Mouse (Mus musculus) embryonic facial prominence, embryonic 11.5 days (tissue): ENCODE results near the gene Man2c1. TPM values are rescaled to one million over a fixed set of nuclear protein-coding genes. Genes with fewer than 3 reads are reported as not detected.

Experiments used
- ATAC-seq: fragments of 200-750 bp; cut with Nextera tagmentation; replicated peaks from 2 replicates; pipeline ENCODE4 v1.8.0; 2017; ENCODE audit warnings: low read depth; ENCODE audit not compliant: insufficient number of reproducible peaks, low FRiP score, low TSS enrichment
- DNase-seq: peaks from one replicate; pipeline ENCODE4 v3.0.0-alpha.2; 2015; ENCODE audit warnings: low spot score
- H3K27ac ChIP-seq: fragments of 300-500 bp; sonication (generic); replicated peaks from 2 replicates; pipeline ENCODE4 v1.5.1; 2014; ENCODE audit warnings: mild to moderate bottlenecking, low read depth, low read length, control low read depth
- H3K27me3 ChIP-seq: fragments of 300-500 bp; sonication (generic); 2 replicates; pipeline ENCODE4 v1.6.1; 2014; ENCODE audit warnings: mild to moderate bottlenecking, low read length, moderate library complexity, mixed read lengths; ENCODE audit not compliant: control insufficient read depth, insufficient read depth
- H3K36me3 ChIP-seq: fragments of 300-500 bp; sonication (generic); replicated peaks from 2 replicates; pipeline ENCODE4 v1.6.1; 2014; ENCODE audit warnings: low read depth, mild to moderate bottlenecking, low read length, moderate library complexity, mixed read lengths; ENCODE audit not compliant: control insufficient read depth, insufficient read depth
- H3K4me1 ChIP-seq: fragments of 300-500 bp; sonication (generic); 2 replicates; pipeline ENCODE4 v1.6.1; 2014; ENCODE audit warnings: low read length, mixed read lengths; ENCODE audit not compliant: control insufficient read depth, insufficient read depth
- H3K4me2 ChIP-seq: fragments of 300-500 bp; sonication (generic); 2 replicates; pipeline ENCODE4 v1.6.1; 2014; ENCODE audit warnings: low read depth, mild to moderate bottlenecking, control low read depth, low read length, moderate library complexity
- H3K4me3 ChIP-seq: fragments of 300-500 bp; sonication (generic); 2 replicates; pipeline ENCODE4 v1.5.1; 2014; ENCODE audit warnings: low read depth, low read length, control low read depth
- H3K9ac ChIP-seq: fragments of 300-500 bp; sonication (generic); replicated peaks from 2 replicates; pipeline ENCODE4 v1.6.1; 2014; ENCODE audit warnings: mild to moderate bottlenecking, control low read depth, low read length
- H3K9me3 ChIP-seq: fragments of 300-500 bp; sonication (generic); replicated peaks from 2 replicates; pipeline ENCODE4 v1.6.1; 2016; ENCODE audit warnings: mild to moderate bottlenecking, low read length, inconsistent platforms, mixed read lengths; ENCODE audit not compliant: control insufficient read depth
- WGBS: fragments of 180-500 bp; shearing (Covaris S2); extraction: QIAGEN DNeasy Blood & Tissue Kit; methylation state at CpG from one replicate; pipeline ENCODE4 v1.1.7; 2014; 5-methylcytosine and 5-hydroxymethylcytosine counted together
- polyA plus RNA-seq: library from polyadenylated mRNA; unstranded; fragments of >200 nt; fragmentation: Nextera tagmentation; extraction: Ambion mirVana; gene quantifications from 2 replicates; pipeline ENCODE4 v1.2.1, GENCODE M21; 2014

Man2c1 gene
- polyA plus RNA-seq, 1 experiment from 2014 or later, result 14.4 TPM

DNA sequence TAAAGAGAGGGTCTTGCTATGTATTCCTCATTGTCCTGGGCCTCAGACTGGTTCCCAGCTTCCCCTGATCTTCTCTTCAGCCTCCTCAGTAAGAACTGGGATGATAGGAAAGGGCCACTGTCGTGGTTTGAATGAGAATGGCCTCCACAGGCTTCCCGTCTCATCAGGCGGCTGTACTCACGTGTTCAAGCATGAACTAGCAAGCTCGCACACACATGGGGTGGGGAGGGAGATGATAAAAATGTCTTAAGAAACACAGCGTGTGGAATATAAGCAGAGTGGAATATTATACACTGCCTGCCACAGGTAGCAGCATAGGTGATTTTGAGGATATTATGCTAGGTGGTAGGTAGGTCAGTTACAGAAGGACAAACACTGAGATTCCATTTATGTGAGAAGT, 18.5 kb downstream of the Man2c1 start:
- no peaks in the 10 kb centered on the region for H3K36me3 ChIP-seq
- no peaks in the 10 kb centered on the region for H3K27me3 ChIP-seq
- no peak overlapping the region for H3K9ac ChIP-seq
- no peak overlapping the region for H3K27ac ChIP-seq
- H3K4me1 ChIP-seq, result no peaks in the 10 kb centered on the region
- WGBS, result 73% methylated on average over 6 of the region's 6 CpGs
- no peak overlapping the region for H3K4me2 ChIP-seq
- no peak for DNase-seq
- H3K4me3 ChIP-seq, result no peak overlapping the region
- no peak for ATAC-seq
- H3K9me3 ChIP-seq, result no peaks in the 10 kb centered on the region

- Histone ChIP-seq H3K27ac (no peak overlapping the region), H3K36me3 (no peaks in the 10 kb centered on the region), H3K9me3 (no peaks in the 10 kb centered on the region), H3K4me3 (no peak overlapping the region), H3K4me1 (no peaks in the 10 kb centered on the region), H3K27me3 (no peaks in the 10 kb centered on the region), H3K9ac (no peak overlapping the region), H3K4me2 (no peak overlapping the region)
- DNase-seq (no peak), ATAC-seq (no peak)
- WGBS, result 83% methylated on average over 5 of the region's 5 CpGs
Measured at GRCm38 (mm10) chr9:57150192-57150591, 19.7 kb downstream of the Man2c1 start.

GRCm38 (mm10) chr9:57152331-57152730, 21.8 kb downstream of the Man2c1 start:
- no peak overlapping the region for H3K9ac ChIP-seq
- no peak overlapping the region for H3K27ac ChIP-seq
- 46% methylated on average over 6 of the region's 6 CpGs for WGBS
- no peak overlapping the region for H3K4me2 ChIP-seq
- no peaks in the 10 kb centered on the region for H3K9me3 ChIP-seq
- DNase-seq (peak; percentile 16), ATAC-seq (no peak)
- H3K27me3 ChIP-seq, result no peaks in the 10 kb centered on the region
- no peaks in the 10 kb centered on the region for H3K4me1 ChIP-seq
- no peak overlapping the region for H3K4me3 ChIP-seq
- H3K36me3 ChIP-seq, result no peaks in the 10 kb centered on the region

GRCm38 (mm10) chr9:57156383-57156782, 25.9 kb downstream of the Man2c1 start:
- DNase-seq (no peak), ATAC-seq (no peak)
- Histone ChIP-seq H3K4me3 (no peak overlapping the region), H3K4me1 (no peaks in the 10 kb centered on the region), H3K4me2 (no peak overlapping the region), H3K9ac (no peak overlapping the region), H3K36me3 (no peaks in the 10 kb centered on the region), H3K27ac (no peak overlapping the region), H3K9me3 (no peaks in the 10 kb centered on the region), H3K27me3 (no peaks in the 10 kb centered on the region)
- 84% methylated on average over 7 of the region's 7 CpGs for WGBS

- H3K27ac ChIP-seq, result no peak overlapping the region
- ATAC-seq (no peak), DNase-seq (no peak)
- no peaks in the 10 kb centered on the region for H3K4me1 ChIP-seq
- no peaks in the 10 kb centered on the region for H3K9me3 ChIP-seq
- no peak overlapping the region for H3K4me2 ChIP-seq
- H3K9ac ChIP-seq, result no peak overlapping the region
- H3K27me3 ChIP-seq, result no peaks in the 10 kb centered on the region
- 93% methylated on average over 8 of the region's 8 CpGs for WGBS
- H3K36me3 ChIP-seq, result no peaks in the 10 kb centered on the region
- H3K4me3 ChIP-seq, result no peak overlapping the region
Measured at GRCm38 (mm10) chr9:57156823-57157222, 26.3 kb downstream of the Man2c1 start.

- H3K27ac ChIP-seq, result no peak overlapping the region
- no peak for ATAC-seq
Measured at GRCm38 (mm10) chr9:57157499-57157898, 27.0 kb downstream of the Man2c1 start.

DNA sequence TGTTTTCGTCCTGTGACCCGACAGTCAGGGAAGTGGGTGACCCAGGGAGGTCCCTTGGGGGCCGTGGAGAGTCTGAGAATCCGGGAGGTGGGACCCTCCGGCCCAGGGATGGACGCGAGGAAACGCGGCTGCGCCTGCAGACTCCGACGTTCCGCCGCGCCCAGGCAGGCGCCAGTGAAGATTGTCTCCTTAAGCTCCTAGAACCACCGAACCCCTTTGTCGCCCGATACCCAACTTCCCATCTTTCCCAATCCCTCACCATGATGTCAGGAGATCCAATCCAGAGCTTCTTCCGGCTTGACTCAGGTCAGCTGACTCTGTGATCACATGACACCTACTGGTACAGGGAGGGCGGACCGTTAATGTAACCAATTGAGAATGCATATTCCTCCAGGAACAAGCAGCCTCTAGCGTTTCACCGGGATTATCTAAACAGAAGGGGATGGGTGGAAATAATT, 27.6 kb downstream of the Man2c1 start, which contains the start of gene Commd4:
Gene Commd4 (minus strand): TSS at position 319 of the 458 bp plus-strand sequence.
- no peaks in the 10 kb centered on the region for H3K36me3 ChIP-seq
- H3K9ac ChIP-seq, result peak within 1 kb of the TSS; percentile 68
- DNase-seq, result peak; percentile 97
- no peaks in the 10 kb centered on the region for H3K9me3 ChIP-seq
- peak within 1 kb of the TSS; percentile 64 for H3K4me2 ChIP-seq
- under 1% methylated on average over 24 of the region's 24 CpGs for WGBS
- H3K27me3 ChIP-seq, result no peaks in the 10 kb centered on the region
- no peak within 1 kb of the TSS for H3K27ac ChIP-seq
- no peaks in the 10 kb centered on the region for H3K4me1 ChIP-seq
- H3K4me3 ChIP-seq, result peak within 1 kb of the TSS; percentile 63
- peak; percentile 76 for ATAC-seq

More at GRCm38 (mm10) chr9:57157499-57157898, 27.0 kb downstream of the Man2c1 start:
- Histone ChIP-seq H3K9ac (peak overlapping the region; percentile 68), H3K36me3 (no peaks in the 10 kb centered on the region), H3K27me3 (no peaks in the 10 kb centered on the region), H3K4me3 (peak overlapping the region; percentile 63), H3K4me2 (peak overlapping the region; percentile 64), H3K9me3 (no peaks in the 10 kb centered on the region), H3K4me1 (no peaks in the 10 kb centered on the region)
- 35% methylated on average over 13 of the region's 13 CpGs for WGBS
- DNase-seq, result no peak

DNA sequence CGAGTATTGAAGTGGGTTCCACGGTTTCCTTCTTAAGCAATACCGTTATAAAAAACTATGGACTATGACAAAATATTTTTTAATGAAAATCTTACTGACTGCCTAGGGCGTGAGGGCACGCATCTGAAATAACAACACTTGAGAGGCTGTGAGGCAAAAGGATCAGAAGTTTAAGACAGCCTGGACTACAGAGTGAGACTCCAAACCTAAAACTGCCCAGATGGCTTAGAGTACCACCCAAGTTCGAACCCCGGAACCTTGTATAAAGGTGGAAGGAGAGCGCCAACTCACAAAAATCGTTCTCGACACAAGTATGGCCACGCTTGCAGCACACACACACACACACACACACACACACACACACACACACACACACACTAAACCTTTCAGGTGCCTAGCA, 28.0 kb downstream of the Man2c1 start:
- Histone ChIP-seq H3K27me3 (no peaks in the 10 kb centered on the region), H3K27ac (no peak overlapping the region), H3K9me3 (no peaks in the 10 kb centered on the region), H3K9ac (peak overlapping the region; percentile 18; the same call in 1 of the 2 replicates), H3K4me1 (no peaks in the 10 kb centered on the region), H3K36me3 (no peaks in the 10 kb centered on the region), H3K4me3 (peak overlapping the region; percentile 63), H3K4me2 (0 out of 2 replicates have a peak overlapping the region, but pooled peaks have one; percentile 14)
- WGBS, result 32% methylated on average over 11 of the region's 11 CpGs
- DNase-seq (no peak), ATAC-seq (peak; percentile 15; the same call in 1 of the 2 replicates)
